Mouse (Mus musculus) stomach, embryonic 16.5 days (tissue): ENCODE results near the gene Sertad3. TPM values are rescaled to one million over a fixed set of nuclear protein-coding genes. Genes with fewer than 3 reads are reported as not detected.

Experiments used
- ATAC-seq: fragments of 200-750 bp; cut with Nextera tagmentation; 2 replicates; pipeline ENCODE4 v1.8.0; 2017; ENCODE audit warnings: moderate number of reproducible peaks, moderate TSS enrichment; ENCODE audit not compliant: insufficient read depth, low FRiP score
- H3K27ac ChIP-seq: fragments of 300-500 bp; sonication (generic); 2 replicates; pipeline ENCODE4 v1.5.1; 2014; ENCODE audit warnings: low read length
- H3K27me3 ChIP-seq: fragments of 300-500 bp; sonication (generic); 2 replicates; pipeline ENCODE4 v1.6.1; 2014; ENCODE audit warnings: low read length, control low read depth, mixed read lengths; ENCODE audit not compliant: control insufficient read depth, insufficient read depth
- H3K36me3 ChIP-seq: fragments of 300-500 bp; sonication (generic); 2 replicates; pipeline ENCODE4 v1.6.1; 2014; ENCODE audit warnings: low read length; ENCODE audit not compliant: control insufficient read depth, insufficient read depth
- H3K4me1 ChIP-seq: fragments of 300-500 bp; sonication (generic); 2 replicates; pipeline ENCODE4 v1.6.1; 2014; ENCODE audit warnings: low read length, control low read depth, mixed read lengths; ENCODE audit not compliant: control insufficient read depth, insufficient read depth
- H3K4me2 ChIP-seq: fragments of 300-500 bp; sonication (generic); 2 replicates; pipeline ENCODE4 v1.6.1; 2014; ENCODE audit warnings: low read depth, low read length, mixed read lengths
- H3K4me3 ChIP-seq: fragments of 300-500 bp; sonication (generic); replicated peaks from 2 replicates; pipeline ENCODE4 v1.5.1; 2014; ENCODE audit warnings: mild to moderate bottlenecking, low read length
- H3K9ac ChIP-seq: fragments of 300-500 bp; sonication (generic); 2 replicates; pipeline ENCODE4 v1.6.1; 2014; ENCODE audit warnings: low read length
- H3K9me3 ChIP-seq: fragments of 300-500 bp; sonication (generic); replicated peaks from 2 replicates; pipeline ENCODE4 v1.6.1; 2016; ENCODE audit warnings: low read length, control low read depth; ENCODE audit not compliant: control insufficient read depth
- WGBS: fragments of 180-500 bp; shearing (Covaris S2); extraction: QIAGEN DNeasy Blood & Tissue Kit; methylation state at CpG from one replicate; pipeline ENCODE4 v1.1.7; 2014; 5-methylcytosine and 5-hydroxymethylcytosine counted together
- polyA plus RNA-seq: library from polyadenylated mRNA; unstranded; fragments of >200 nt; fragmentation: Nextera tagmentation; extraction: Ambion mirVana; gene quantifications from 2 replicates; pipeline ENCODE4 v1.2.1, GENCODE M21; 2015

The Sertad3 gene
- polyA plus RNA-seq, 1 experiment from 2014 or later, result 38.1 TPM

- whole genome bisulfite sequencing, result under 1% methylated on average over 77 of the region's 80 CpGs
- peaks cover 35% of the 10 kb centered on the region for H3K4me1 ChIP-seq
These were observed 13.5 kb downstream of the Sertad3 start, which contains the start of gene Sertad1 for GRCm38 (mm10) chr7:27486770-27487697. Sertad1 (plus strand) TSS chr7:27486910.

GRCm38 (mm10) chr7:27487740-27488268 lies 14.2 kb downstream of the Sertad3 start:
- peak overlapping the region; percentile 84 for H3K4me3 ChIP-seq
- 3% methylated on average over 13 of the region's 13 CpGs for WGBS
- peak overlapping the region; percentile 93 for H3K9ac ChIP-seq
- peak overlapping the region; percentile 99 for H3K27ac ChIP-seq
- ATAC-seq, result no peak
- H3K9me3 ChIP-seq, result no peaks in the 10 kb centered on the region
- no peaks in the 10 kb centered on the region for H3K27me3 ChIP-seq
- no peaks in the 10 kb centered on the region; the same call in 1 of the 2 replicates for H3K36me3 ChIP-seq
- peaks cover 30% of the 10 kb centered on the region for H3K4me1 ChIP-seq
- H3K4me2 ChIP-seq, result peak overlapping the region; percentile 92

More at GRCm38 (mm10) chr7:27486770-27487697, 13.5 kb downstream of the Sertad3 start, which contains the start of gene Sertad1:
- Histone ChIP-seq H3K4me3 (peak within 1 kb of the TSS; percentile 84), H3K9me3 (no peaks in the 10 kb centered on the region), H3K9ac (peak within 1 kb of the TSS; percentile 93), H3K4me2 (peak within 1 kb of the TSS; percentile 92), H3K27me3 (no peaks in the 10 kb centered on the region), H3K27ac (peak within 1 kb of the TSS; percentile 99), H3K36me3 (no peaks in the 10 kb centered on the region; the same call in 1 of the 2 replicates)
- ATAC-seq, result peak; percentile 93

GRCm38 (mm10) chr7:27489270-27489869 lies 15.8 kb downstream of the Sertad3 start:
- no peak overlapping the region for H3K4me3 ChIP-seq

GRCm38 (mm10) chr7:27490227-27490542 lies 16.6 kb downstream of the Sertad3 start:
- Histone ChIP-seq H3K4me1 (peaks cover 30% of the 10 kb centered on the region), H3K9ac (peak overlapping the region; percentile 69), H3K4me3 (peak overlapping the region; percentile 47), H3K36me3 (no peaks in the 10 kb centered on the region; the same call in 1 of the 2 replicates), H3K27ac (peak overlapping the region; percentile 97), H3K4me2 (peak overlapping the region; percentile 47), H3K27me3 (no peaks in the 10 kb centered on the region), H3K9me3 (no peaks in the 10 kb centered on the region)
- 26% methylated on average over 4 of the region's 4 CpGs for WGBS
- ATAC-seq, result no peak

More at GRCm38 (mm10) chr7:27489270-27489869, 15.8 kb downstream of the Sertad3 start:
- Histone ChIP-seq H3K9ac (peak overlapping the region; percentile 69; the same call in 1 of the 2 replicates), H3K27me3 (no peaks in the 10 kb centered on the region), H3K36me3 (no peaks in the 10 kb centered on the region; the same call in 1 of the 2 replicates), H3K4me2 (no peak overlapping the region), H3K9me3 (no peaks in the 10 kb centered on the region), H3K4me1 (peaks cover 30% of the 10 kb centered on the region), H3K27ac (peak overlapping the region; percentile 97; the same call in 1 of the 2 replicates)
- ATAC-seq, result no peak
- 91% methylated on average over 25 of the region's 25 CpGs for WGBS

- peak overlapping the region; percentile 47 for H3K4me2 ChIP-seq
- peak overlapping the region; percentile 47 for H3K4me3 ChIP-seq
- no peaks in the 10 kb centered on the region for H3K27me3 ChIP-seq
- H3K9ac ChIP-seq, result peak overlapping the region; percentile 69
- peaks cover 30% of the 10 kb centered on the region for H3K4me1 ChIP-seq
- peak overlapping the region; percentile 97 for H3K27ac ChIP-seq
- ATAC-seq, result peak; percentile 84
- no peaks in the 10 kb centered on the region for H3K9me3 ChIP-seq
- no peaks in the 10 kb centered on the region; the same call in 1 of the 2 replicates for H3K36me3 ChIP-seq
- under 1% methylated on average over 30 of the region's 33 CpGs for WGBS
These were observed 17.2 kb downstream of the Sertad3 start for GRCm38 (mm10) chr7:27490543-27491329.

DNA sequence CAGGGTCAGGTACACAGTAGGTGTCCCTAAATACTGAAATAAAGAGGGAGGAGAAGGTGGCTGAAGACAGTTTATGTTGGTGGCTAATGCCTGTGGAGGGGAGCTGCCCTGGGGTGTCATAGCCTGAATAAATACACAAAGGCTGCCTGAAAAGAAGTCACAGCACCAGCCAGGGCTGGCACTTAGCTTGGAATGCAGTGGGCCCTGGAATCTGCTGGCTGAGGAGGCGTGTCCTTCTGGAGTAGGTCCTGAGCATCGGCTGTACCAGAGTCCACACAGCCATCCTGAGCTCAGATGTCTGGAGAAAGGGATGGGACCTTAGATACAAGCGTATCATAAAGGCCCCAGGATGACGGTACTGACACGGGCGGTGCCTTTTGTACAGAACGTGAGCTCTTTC lies 18.3 kb downstream of the Sertad3 start:
- Histone ChIP-seq H3K4me1 (peaks cover 30% of the 10 kb centered on the region), H3K4me3 (no peak overlapping the region), H3K9ac (peak overlapping the region; percentile 27; the same call in 1 of the 2 replicates), H3K9me3 (no peaks in the 10 kb centered on the region), H3K27ac (0 out of 2 replicates have a peak overlapping the region, but pooled peaks have one; percentile 97), H3K36me3 (no peaks in the 10 kb centered on the region; the same call in 1 of the 2 replicates), H3K27me3 (no peaks in the 10 kb centered on the region), H3K4me2 (no peak overlapping the region)
- WGBS, result 68% methylated on average over 7 of the region's 7 CpGs
- no peak for ATAC-seq

DNA sequence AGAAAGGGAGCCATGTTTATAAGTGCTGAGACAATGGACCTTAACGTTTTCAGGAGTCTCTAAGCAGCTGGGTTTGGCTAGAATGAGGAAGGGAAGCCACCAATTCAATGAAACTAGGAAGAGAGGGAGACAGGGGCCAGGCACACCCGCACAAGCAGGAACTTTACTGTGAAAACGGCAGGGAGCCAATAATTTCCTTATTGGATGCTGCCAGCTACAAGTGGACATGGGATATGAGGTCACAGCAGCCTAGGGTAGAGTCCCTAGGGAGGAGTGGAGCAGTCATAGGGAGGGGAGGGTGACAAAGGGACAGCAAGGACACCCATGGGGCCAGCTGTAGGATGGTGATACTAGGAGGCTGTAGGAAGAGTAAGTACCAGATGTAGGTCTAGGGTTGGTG lies 19.5 kb downstream of the Sertad3 start:
- H3K27ac ChIP-seq, result no peak overlapping the region
- H3K4me2 ChIP-seq, result no peak overlapping the region
- no peak overlapping the region for H3K9ac ChIP-seq
- no peak overlapping the region for H3K4me3 ChIP-seq
- 51% methylated on average over 3 of the region's 3 CpGs for WGBS
- H3K27me3 ChIP-seq, result no peaks in the 10 kb centered on the region
- ATAC-seq, result no peak
- H3K36me3 ChIP-seq, result no peaks in the 10 kb centered on the region; the same call in 1 of the 2 replicates
- H3K4me1 ChIP-seq, result peaks cover 28% of the 10 kb centered on the region
- no peaks in the 10 kb centered on the region for H3K9me3 ChIP-seq

GRCm38 (mm10) chr7:27493450-27493849 lies 19.9 kb downstream of the Sertad3 start:
- Histone ChIP-seq H3K4me1 (peaks cover 24% of the 10 kb centered on the region), H3K27me3 (no peaks in the 10 kb centered on the region), H3K27ac (no peak overlapping the region), H3K9me3 (no peaks in the 10 kb centered on the region), H3K9ac (no peak overlapping the region), H3K36me3 (no peaks in the 10 kb centered on the region; the same call in 1 of the 2 replicates), H3K4me3 (no peak overlapping the region), H3K4me2 (no peak overlapping the region)
- no peak for ATAC-seq
- 81% methylated on average over 5 of the region's 5 CpGs for WGBS
